Mouse (Mus musculus) midbrain, embryonic 10.5 days (tissue): Measurements from ENCODE around the gene Ndufs1. TPM values are rescaled to one million over a fixed set of nuclear protein-coding genes. Genes with fewer than 3 reads are reported as not detected.
A peak's percentile ranks its signal among the peaks of the same experiment; 100 is the strongest.

ENCODE experiments used
- DNase-seq: peaks from one replicate; pipeline ENCODE4 v3.0.0-alpha.2; 2017; ENCODE audit warnings: low spot score
- H3K27ac ChIP-seq: fragments of 300-500 bp; sonication (generic); replicated peaks from 2 replicates; pipeline ENCODE4 v1.5.1; 2016; ENCODE audit warnings: mild to moderate bottlenecking
- H3K27me3 ChIP-seq: fragments of 300-500 bp; sonication (generic); 2 replicates; pipeline ENCODE4 v1.6.1; 2016; ENCODE audit warnings: low read depth, mild to moderate bottlenecking; ENCODE audit not compliant: poor library complexity, severe bottlenecking
- H3K36me3 ChIP-seq: fragments of 300-500 bp; sonication (generic); 2 replicates; pipeline ENCODE4 v1.6.1; 2016; ENCODE audit warnings: mild to moderate bottlenecking, moderate library complexity
- H3K4me1 ChIP-seq: fragments of 300-500 bp; sonication (generic); 2 replicates; pipeline ENCODE4 v1.6.1; 2016
- H3K4me3 ChIP-seq: fragments of 300-500 bp; sonication (generic); 2 replicates; pipeline ENCODE4 v1.5.1; 2016; ENCODE audit warnings: mild to moderate bottlenecking, moderate library complexity
- H3K9me3 ChIP-seq: fragments of 300-500 bp; sonication (generic); replicated peaks from 2 replicates; pipeline ENCODE4 v1.6.1; 2016; ENCODE audit warnings: mild to moderate bottlenecking
- WGBS: fragments of 180-500 bp; shearing (Covaris S2); methylation state at CpG from one replicate; pipeline ENCODE4 v1.1.7; 2016; 5-methylcytosine and 5-hydroxymethylcytosine counted together
- polyA plus RNA-seq: library from polyadenylated mRNA; unstranded; fragments of >200 nt; fragmentation: Nextera tagmentation; extraction: Ambion mirVana; gene quantifications from 2 replicates; pipeline ENCODE4 v1.2.1, GENCODE M21; 2016

The Ndufs1 gene
- 142 and 148 TPM in 2 replicates for polyA plus RNA-seq

DNA sequence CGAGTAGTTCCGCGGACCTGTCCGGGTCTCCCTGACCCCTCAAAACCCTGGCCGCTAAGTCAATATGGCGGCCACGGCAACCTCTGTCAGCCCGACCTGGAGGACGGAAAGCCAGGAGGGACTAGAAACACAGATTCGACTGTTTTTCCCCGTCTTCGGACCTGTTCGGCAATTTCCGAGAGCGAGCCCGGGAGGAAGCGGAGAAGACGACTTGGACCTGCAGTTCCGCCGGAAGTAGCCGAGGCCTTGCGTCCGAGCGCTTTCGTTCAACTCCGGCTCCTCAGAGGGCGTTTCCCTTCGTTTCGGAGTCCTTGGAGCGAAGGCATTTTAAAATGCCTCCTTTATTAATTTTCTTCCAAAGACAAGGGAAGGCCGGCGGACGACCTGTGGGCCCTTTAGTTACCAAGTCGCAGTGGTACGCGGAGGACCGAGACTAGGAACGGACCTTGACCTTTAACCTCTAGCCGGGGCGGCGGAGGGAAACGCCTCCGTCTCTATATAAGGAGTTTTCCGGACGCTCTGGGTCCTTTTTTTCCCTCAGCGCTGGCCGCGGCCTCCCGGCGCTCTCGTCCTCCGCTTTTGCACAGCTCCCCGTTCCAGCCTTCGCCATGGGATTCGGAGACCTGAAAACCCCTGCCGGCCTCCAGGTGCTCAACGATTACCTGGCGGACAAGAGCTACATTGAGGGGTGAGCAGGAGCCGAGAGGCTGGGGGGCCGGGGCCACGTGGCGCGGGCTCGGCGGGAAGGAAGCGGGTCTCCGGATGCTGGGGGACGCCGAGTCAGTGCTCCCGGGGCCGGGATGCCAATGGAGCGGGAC is at the start of gene Ndufs1, which contains the start of gene Eef1b2:
Gene Ndufs1, minus strand, starts transcription at position 230 of the 818 bp plus-strand sequence.
Gene Eef1b2, plus strand, starts transcription at position 222 of the 818 bp plus-strand sequence.
- Histone ChIP-seq H3K36me3 (peaks cover 53% of the 10 kb centered on the region), H3K4me1 (peaks cover 29% of the 10 kb centered on the region), H3K27ac (peak within 1 kb of the TSS; percentile 97), H3K4me3 (peak within 1 kb of the TSS; percentile 98), H3K9me3 (no peaks in the 10 kb centered on the region), H3K27me3 (no peaks in the 10 kb centered on the region)
- WGBS = under 1% methylated on average over 72 of the region's 72 CpGs
- DNase-seq = peak; percentile 96

DNA sequence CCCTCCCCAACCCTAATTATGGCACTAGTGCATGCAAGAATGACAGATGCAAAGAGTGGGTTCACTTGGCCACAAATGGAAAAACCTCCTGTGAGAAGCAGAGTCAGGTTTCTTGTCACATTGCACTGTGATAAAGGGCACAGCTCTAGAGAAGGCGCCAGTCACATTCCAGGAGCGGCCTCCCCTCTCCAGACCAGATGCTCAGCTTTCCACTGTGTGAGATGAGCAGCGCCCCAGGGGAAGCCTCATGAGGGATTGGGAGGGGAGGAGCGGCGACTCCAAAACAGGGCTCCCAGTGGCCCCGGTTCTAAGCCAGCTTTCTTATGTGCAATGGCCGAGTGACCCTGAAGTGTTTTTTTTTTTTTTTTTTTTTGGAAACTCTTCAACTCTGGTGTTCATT is 49.3 kb upstream of the Ndufs1 start:
- H3K4me3 ChIP-seq = no peak overlapping the region
- no peaks in the 10 kb centered on the region for H3K36me3 ChIP-seq
- WGBS = 5% methylated on average over 7 of the region's 7 CpGs
- H3K27me3 ChIP-seq = no peaks in the 10 kb centered on the region
- H3K9me3 ChIP-seq = no peaks in the 10 kb centered on the region; the same call in 1 of the 2 replicates
- H3K27ac ChIP-seq = peak overlapping the region; percentile 38; the same call in 1 of the 2 replicates
- DNase-seq = peak; percentile 29
- peaks cover 4% of the 10 kb centered on the region; the same call in 1 of the 2 replicates for H3K4me1 ChIP-seq

DNA sequence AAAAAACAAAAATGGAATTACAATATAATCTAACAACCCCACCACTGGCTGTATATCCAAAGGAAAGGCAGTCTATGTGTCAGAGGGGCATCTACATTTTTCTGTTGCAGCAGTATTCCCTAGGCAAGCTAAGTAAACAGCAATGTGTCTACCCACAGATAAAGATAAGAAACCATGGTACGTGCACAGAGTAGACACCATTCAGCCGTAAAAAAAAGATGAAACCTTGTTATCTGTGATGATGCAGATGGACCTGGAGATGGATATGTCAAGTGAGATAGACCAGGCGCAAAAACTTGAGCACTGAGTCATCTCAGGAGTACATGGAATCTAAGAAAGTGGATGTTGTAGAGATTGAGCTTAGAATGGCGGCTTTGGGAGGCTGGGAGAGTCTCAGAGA is 48.4 kb upstream of the Ndufs1 start:
- no peak for DNase-seq
- 82% methylated on average over 4 of the region's 4 CpGs for WGBS
- H3K36me3 ChIP-seq = no peaks in the 10 kb centered on the region
- no peaks in the 10 kb centered on the region for H3K9me3 ChIP-seq
- no peaks in the 10 kb centered on the region for H3K27me3 ChIP-seq
- H3K4me1 ChIP-seq = peaks cover 4% of the 10 kb centered on the region; the same call in 1 of the 2 replicates
- no peak overlapping the region for H3K4me3 ChIP-seq
- H3K27ac ChIP-seq = no peak overlapping the region

DNA sequence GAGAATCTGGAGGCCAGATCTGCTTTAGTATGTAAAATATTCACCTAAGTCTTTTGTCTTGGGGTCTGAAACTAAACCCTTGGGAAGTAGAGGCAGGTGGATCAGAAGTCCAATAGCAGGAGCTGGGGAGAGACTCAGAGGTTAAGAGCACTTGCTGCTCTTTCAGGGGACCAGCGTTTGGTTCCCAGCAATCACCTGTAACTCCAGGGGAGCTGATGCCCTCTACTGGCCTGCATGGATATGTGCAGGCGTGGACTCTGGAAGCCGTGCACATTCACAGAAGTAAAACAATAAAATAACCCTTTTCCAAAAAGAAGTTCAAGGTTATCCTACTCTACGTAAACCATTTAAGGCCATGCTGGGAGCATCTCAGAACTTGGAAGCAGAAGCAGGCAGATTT is 42.6 kb upstream of the Ndufs1 start:
- no peak overlapping the region for H3K4me3 ChIP-seq
- DNase-seq = no peak
- H3K4me1 ChIP-seq = peaks cover 7% of the 10 kb centered on the region
- no peaks in the 10 kb centered on the region for H3K36me3 ChIP-seq
- H3K9me3 ChIP-seq = 0 out of 2 replicates have a peak, but pooled peaks cover 6% of the 10 kb centered on the region
- 94% methylated on average over 4 of the region's 4 CpGs for WGBS
- H3K27me3 ChIP-seq = peaks cover 8% of the 10 kb centered on the region; the same call in 1 of the 2 replicates
- H3K27ac ChIP-seq = no peak overlapping the region

DNA sequence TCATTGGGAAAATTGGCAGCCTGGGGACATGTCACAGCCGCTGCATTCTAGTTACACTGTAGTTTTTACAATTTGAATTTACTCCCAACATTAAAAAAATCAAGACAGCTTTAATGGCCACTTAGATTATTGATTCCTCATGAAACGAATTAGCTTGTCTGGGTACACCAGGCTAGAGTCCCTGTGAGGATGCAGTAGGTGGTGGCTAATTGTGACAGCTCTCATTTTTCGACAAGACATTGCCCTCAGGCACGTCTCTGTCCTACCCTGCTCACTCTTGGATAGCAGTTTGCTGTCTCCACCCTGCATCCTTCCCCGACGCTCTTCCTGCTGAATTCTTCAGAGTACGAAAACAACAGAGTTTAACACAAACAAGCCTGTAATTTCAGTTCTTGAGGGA is 38.0 kb upstream of the Ndufs1 start:
- Histone ChIP-seq H3K4me1 (peaks cover 18% of the 10 kb centered on the region), H3K9me3 (0 out of 2 replicates have a peak, but pooled peaks cover 6% of the 10 kb centered on the region), H3K27ac (no peak overlapping the region), H3K27me3 (peaks cover 23% of the 10 kb centered on the region), H3K36me3 (no peaks in the 10 kb centered on the region), H3K4me3 (no peak overlapping the region)
- DNase-seq = no peak
- WGBS = 51% methylated on average over 7 of the region's 7 CpGs

DNA sequence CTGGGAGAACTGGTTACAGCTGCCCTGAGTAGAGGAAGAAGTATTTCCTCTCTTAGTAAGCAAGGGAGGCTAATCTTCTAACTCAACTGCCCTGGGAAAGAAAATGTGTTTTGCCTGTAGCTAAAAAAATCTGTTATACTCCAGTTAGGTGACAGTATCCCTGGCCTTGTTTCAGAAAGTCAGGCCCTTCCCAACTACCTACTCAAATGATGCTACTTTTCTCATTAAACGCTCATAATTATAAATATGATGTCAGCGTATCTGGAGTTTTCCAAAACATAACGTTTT is 37.6 kb upstream of the Ndufs1 start, which contains the start of gene Gpr1:
Gene Gpr1, minus strand, starts transcription at position 273 of the 288 bp plus-strand sequence.
- Histone ChIP-seq H3K27me3 (peaks cover 23% of the 10 kb centered on the region), H3K9me3 (0 out of 2 replicates have a peak, but pooled peaks cover 5% of the 10 kb centered on the region), H3K4me3 (peak within 1 kb of the TSS; percentile 46), H3K4me1 (peaks cover 18% of the 10 kb centered on the region), H3K36me3 (no peaks in the 10 kb centered on the region), H3K27ac (peak within 1 kb of the TSS; percentile 81)
- no peak for DNase-seq
- 32% methylated on average over 3 of the region's 3 CpGs for WGBS

DNA sequence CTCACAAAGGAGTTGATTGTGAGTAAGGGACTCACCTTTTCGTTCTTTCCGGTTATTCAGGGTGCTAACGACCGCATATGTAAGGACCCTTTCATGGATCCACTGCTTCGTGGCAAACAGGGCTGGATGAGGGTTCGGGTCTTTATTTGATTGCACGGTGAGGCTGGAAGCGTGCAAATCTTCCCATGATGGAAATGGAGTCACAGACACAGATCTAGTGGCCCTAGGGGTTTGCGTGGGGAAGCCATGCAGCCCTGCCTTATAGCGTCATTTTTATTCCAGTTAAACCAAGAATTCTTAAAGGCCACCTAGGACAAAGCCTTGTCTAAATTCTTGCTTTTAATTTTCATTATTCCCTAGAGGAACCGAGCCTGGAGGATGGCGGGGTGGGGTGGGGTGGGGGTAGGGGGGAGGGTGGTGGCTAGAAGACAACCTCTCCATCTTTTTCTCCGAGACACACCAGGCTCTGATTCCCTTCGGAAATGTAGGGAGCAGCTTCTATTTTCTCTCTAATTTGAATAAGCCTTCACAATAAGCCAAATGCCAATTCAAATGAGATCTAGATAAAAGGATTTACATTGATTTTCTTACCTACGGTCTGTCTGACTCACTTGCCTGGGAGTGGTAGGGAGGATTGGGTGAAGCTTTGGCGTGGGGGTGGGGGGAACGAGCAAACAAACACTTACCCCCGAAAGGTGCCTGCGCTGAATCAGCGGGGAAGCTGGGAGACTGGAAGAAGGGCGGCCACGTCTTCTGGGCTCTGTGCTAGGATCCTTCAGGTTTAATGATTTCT is 37.0 kb upstream of the Ndufs1 start:
- Histone ChIP-seq H3K36me3 (no peaks in the 10 kb centered on the region), H3K27me3 (peaks cover 23% of the 10 kb centered on the region), H3K27ac (peak overlapping the region; percentile 81), H3K4me1 (peaks cover 18% of the 10 kb centered on the region), H3K9me3 (0 out of 2 replicates have a peak, but pooled peaks cover under 1% of the 10 kb centered on the region), H3K4me3 (peak overlapping the region; percentile 46)
- WGBS = 17% methylated on average over 22 of the region's 22 CpGs
- peak; percentile 46 for DNase-seq

DNA sequence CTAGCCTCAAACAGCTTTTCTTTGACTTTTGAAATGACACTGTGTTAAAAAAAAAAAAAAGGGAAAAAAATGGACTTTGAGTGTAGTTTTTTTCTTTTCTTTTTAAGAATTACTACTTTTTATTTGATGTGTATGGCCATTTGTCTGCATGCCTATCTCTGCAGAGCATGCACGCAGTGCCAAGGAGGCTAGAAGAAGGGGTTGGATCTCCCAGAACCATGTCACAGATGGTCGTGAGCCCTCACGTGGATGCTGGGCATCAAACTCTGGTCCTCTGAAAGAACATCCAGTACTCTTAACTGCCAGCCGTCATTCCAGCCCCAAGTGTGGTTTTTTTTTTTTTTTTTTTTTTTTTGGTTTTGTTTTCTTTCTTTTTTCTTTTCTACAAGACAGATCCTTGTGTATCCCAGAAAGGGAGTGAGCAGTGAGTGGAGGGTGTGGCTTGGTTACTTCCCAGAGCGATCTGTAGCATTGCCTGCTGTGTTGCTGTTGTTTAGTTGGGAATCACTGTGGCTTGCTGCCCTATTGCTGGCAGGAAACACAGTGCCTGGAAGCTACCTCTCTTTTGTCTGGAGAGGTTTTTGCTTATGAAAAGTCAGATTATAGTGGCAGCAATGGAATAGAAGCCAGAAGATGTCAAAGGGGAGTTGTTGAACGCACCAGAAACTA is 33.4 kb upstream of the Ndufs1 start:
- Histone ChIP-seq H3K9me3 (no peaks in the 10 kb centered on the region), H3K27ac (no peak overlapping the region), H3K27me3 (peaks cover 32% of the 10 kb centered on the region), H3K36me3 (no peaks in the 10 kb centered on the region), H3K4me1 (peaks cover 30% of the 10 kb centered on the region), H3K4me3 (no peak overlapping the region)
- 17% methylated on average over 6 of the region's 6 CpGs for WGBS
- DNase-seq = no peak

DNA sequence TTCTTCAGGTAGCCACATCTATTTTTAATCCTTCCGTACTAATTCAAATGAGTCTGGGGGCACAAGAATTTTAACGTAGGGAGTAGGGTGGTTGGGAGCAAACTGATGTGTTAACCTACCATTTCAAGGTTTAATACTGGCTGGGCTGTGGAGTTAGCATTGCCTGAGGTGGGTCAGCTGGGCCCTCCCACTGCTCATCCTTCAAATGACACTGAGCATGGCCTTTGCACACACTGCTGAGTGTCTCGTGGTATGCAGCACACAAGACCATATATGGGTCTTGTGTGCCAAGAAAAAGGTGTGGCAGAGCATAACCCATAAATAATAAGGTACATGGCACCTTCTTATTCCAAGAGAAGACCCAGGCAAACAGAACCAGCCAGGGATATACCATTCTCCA is 31.0 kb upstream of the Ndufs1 start:
- Histone ChIP-seq H3K27ac (no peak overlapping the region), H3K27me3 (peaks cover 18% of the 10 kb centered on the region), H3K36me3 (no peaks in the 10 kb centered on the region), H3K9me3 (no peaks in the 10 kb centered on the region), H3K4me1 (peaks cover 34% of the 10 kb centered on the region), H3K4me3 (no peak overlapping the region)
- no peak for DNase-seq
- WGBS = 79% methylated on average over 3 of the region's 3 CpGs

DNA sequence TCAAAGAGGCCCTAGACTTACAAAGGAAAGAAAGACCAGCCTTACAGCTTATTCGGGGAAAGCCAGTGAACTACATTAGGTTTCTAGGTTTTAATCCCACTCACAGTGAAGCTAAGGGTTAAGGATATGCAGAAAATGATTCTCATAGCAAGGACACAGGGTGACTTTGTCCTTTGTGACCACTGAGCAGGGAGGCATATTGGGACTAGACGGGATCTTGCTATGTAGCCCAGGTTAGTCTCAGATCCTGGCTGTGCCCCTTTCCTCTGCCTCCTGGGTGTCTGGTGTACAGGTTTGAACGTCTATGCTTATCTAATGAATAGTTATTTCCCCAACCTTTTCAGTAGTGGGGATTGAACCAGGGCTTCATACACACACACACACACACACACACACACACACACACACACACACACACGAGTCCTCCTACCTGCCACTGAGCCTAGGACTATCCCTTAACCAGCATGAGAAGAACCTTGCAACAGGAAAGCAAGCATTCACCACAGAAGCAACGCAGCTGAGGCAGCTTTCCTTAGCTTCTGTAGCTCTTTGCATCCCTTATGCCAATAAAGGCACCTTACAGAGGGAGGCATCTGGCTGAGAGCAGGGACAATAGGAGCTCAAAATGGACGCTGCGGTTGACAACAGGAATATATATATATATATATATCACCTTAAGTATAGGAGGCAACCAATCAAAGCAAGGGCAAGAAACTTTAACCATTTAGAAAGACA is 28.2 kb upstream of the Ndufs1 start:
- Histone ChIP-seq H3K27me3 (peaks cover 11% of the 10 kb centered on the region; the same call in 1 of the 2 replicates), H3K36me3 (peaks cover 5% of the 10 kb centered on the region), H3K27ac (peak overlapping the region; percentile 88), H3K9me3 (peaks cover 8% of the 10 kb centered on the region; the same call in 1 of the 2 replicates), H3K4me3 (peak overlapping the region; percentile 4), H3K4me1 (peaks cover 34% of the 10 kb centered on the region)
- WGBS = 20% methylated on average over 7 of the region's 7 CpGs
- no peak for DNase-seq

DNA sequence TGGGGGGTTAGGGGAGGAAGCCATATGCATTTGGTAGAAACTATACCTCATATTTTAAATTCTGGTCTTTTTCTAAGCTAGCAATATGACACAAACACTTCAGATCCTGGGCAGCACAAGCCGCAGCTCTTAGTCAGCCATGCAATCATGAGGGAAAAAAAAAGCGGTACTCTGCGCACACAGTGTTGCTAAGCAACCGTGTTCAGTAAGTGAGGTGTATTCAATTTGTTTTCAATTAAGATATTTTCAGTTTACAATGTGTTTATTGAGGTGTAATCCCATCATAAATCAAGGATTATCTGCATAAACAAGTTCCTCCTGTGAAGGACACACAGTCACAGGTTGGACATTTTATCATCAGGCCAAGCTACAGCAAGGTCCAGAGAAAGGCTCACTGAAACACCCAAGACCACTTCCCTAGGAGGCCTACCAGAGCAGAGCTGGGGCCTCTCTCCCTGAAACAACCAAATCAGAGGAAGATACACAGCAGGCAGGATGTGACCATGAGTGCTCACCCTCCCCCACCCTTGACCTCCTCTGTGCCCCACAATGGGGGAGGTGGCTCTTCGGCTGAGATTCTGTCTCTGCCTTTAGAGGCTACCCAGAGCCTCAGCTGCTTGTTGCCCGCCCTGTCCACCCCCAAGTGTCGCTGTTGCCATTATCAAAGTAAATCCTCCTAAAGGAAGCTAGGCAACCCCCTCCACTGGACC is 27.5 kb upstream of the Ndufs1 start:
- peaks cover 34% of the 10 kb centered on the region for H3K4me1 ChIP-seq
- H3K27me3 ChIP-seq = peaks cover 11% of the 10 kb centered on the region; the same call in 1 of the 2 replicates
- peak overlapping the region; percentile 4; the same call in 1 of the 2 replicates for H3K4me3 ChIP-seq
- H3K9me3 ChIP-seq = peaks cover 10% of the 10 kb centered on the region; the same call in 1 of the 2 replicates
- H3K36me3 ChIP-seq = peaks cover 6% of the 10 kb centered on the region
- 7% methylated on average over 7 of the region's 7 CpGs for WGBS
- DNase-seq = peak; percentile 88
- H3K27ac ChIP-seq = peak overlapping the region; percentile 88
